Mouse (Mus musculus) bone marrow, adult 2 months (tissue): ENCODE measurements around the gene Rab8a.

ENCODE experiments used
- CTCF ChIP-seq: fragments of 200-500 bp; IDR thresholded peaks from 2 replicates; pipeline ENCODE4 v1.5.1; 2011; ENCODE audit warnings: low read length, control low read depth; ENCODE audit not compliant: control insufficient read depth, insufficient read depth
- POLR2A ChIP-seq: fragments of 200-500 bp; IDR thresholded peaks from 2 replicates; pipeline ENCODE4 v1.6.1; 2011; ENCODE audit warnings: low read depth, mild to moderate bottlenecking, control low read depth, low read length, borderline replicate concordance; ENCODE audit not compliant: control insufficient read depth

DNA sequence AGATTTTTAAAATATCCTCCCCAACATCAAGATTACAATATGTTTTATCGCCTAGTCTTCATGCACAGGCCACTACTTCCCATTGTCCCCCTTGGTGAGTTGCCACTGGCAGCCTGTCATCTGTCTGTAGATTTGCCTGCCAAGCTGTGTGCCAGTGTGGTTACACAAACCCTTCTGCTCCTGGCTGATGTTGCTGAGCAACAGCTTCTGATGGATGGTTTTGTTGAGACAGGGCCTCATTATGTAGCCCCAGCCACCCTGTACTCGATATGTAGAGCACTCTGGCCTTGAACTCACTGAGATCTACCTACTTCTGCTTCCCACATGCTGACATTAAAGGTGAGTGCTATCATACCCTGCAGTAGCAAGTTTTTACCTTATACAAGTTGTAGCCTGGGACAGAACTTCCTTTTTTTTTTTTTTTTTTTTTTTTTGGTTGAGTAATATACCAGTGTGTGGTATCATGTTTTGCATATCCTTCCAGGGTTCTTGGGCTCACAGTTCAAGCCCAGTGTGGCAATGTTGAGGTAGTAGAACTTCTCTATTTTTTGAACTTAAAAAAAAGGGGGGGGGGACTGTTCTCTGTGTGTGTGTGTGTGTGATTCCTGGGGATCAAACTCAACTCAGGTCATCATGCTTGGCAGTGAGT, 22.7 kb downstream of the Rab8a start:
- TF ChIP-seq CTCF (no peak), POLR2A (no peak)
